Mouse (Mus musculus) neutrophil, adult 65 days (primary cell): ENCODE measurements around the gene Dupd1. TPM values are rescaled to one million over a fixed set of nuclear protein-coding genes. Genes with fewer than 3 reads are reported as not detected.

Source experiments
- total RNA-seq: library from RNA; stranded (reverse); gene quantifications from 2 replicates; pipeline ENCODE4 v1.2.4, GENCODE M21; 2023

Dupd1 gene
- total RNA-seq, result not detected in 2 replicates

GRCm38 (mm10) chr14:21714486-21714885, at the start of gene Dupd1:
Gene Dupd1 (minus strand): TSS chr14:21714576.

DNA sequence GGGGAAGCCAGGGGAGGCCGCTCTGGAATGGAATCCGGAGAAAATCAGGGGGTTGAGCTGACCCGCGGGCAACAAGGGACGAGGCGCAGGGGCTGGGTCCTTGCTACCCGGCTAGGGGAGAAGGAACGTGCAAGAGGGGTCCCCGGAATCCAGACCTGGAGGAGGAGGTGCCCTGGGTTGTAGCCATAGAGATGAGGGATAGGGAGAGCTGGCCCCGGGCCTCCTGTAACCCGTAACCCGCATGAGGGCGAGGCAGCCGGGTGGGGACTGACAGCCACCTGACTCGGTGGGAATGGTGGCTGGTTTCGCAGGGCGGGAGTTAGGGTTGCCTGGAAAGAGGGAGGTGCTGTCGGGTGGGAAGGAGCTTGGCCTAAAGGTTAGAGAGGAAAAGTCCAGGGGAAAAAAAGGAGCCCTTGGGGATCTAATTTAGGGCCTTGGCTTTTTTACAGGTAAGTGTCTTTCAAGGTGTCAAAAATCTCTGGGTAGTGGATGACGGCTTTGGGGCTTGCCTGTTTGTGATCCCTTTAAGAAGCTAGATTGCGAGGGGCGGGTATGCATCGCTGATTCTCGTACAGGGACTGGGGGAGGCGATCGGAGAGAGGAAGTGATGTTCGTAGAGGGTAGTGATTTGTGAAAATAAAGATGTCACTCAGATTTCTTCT, 36.6 kb upstream of the Dupd1 start, which contains the start of gene Dusp13:
Gene Dusp13 (minus strand): TSS at position 301 of the 662 bp plus-strand sequence.

GRCm38 (mm10) chr14:21750008-21750880, 35.9 kb upstream of the Dupd1 start, which contains the start of gene Samd8:
Gene Samd8 (plus strand): TSS chr14:21750531.

Other genes with a start within 250 kb of the Dupd1 start
- 20.9 and 33.5 TPM in 2 replicates for gene Kat6b, start 233.1 kb downstream of the Dupd1 start, total RNA-seq
- gene Samd8, start 36.0 kb upstream of the Dupd1 start, total RNA-seq, result 48.1 and 67.4 TPM in 2 replicates
- gene Dusp13, start 36.6 kb upstream of the Dupd1 start, total RNA-seq, result not detected in 2 replicates
- gene Vdac2, start 110.7 kb upstream of the Dupd1 start, total RNA-seq, result 218 and 243 TPM in 2 replicates
- 28.7 and 44.6 TPM in 2 replicates for gene Comtd1, start 134.4 kb upstream of the Dupd1 start, total RNA-seq